Mouse (Mus musculus) lung, embryonic 15.5 days (tissue): ENCODE measurements at regions not wholly inside any gene's neighbourhood (a gene's known extent, or its start where the extent isn't known, plus 50 kb on each side); places are given as distances from the start of the nearest gene placed in this dataset.

Experiments
- ATAC-seq: fragments of 200-750 bp; cut with Nextera tagmentation; 2 replicates; pipeline ENCODE4 v1.8.0; 2017; ENCODE audit warnings: moderate number of reproducible peaks, borderline replicate concordance; ENCODE audit not compliant: low FRiP score, low TSS enrichment; ENCODE audit errors: extremely low read depth
- H3K27ac ChIP-seq: fragments of 300-500 bp; sonication (generic); 2 replicates; pipeline ENCODE4 v1.5.1; 2015; ENCODE audit warnings: moderate library complexity, mild to moderate bottlenecking, inconsistent platforms
- H3K27me3 ChIP-seq: fragments of 300-500 bp; sonication (generic); 2 replicates; pipeline ENCODE4 v1.6.1; 2015; ENCODE audit warnings: inconsistent platforms
- H3K36me3 ChIP-seq: fragments of 300-500 bp; sonication (generic); 2 replicates; pipeline ENCODE4 v1.6.1; 2015; ENCODE audit warnings: inconsistent platforms
- H3K4me1 ChIP-seq: fragments of 300-500 bp; sonication (generic); 2 replicates; pipeline ENCODE4 v1.6.1; 2015; ENCODE audit warnings: inconsistent platforms
- H3K4me2 ChIP-seq: fragments of 300-500 bp; sonication (generic); 2 replicates; pipeline ENCODE4 v1.6.1; 2015; ENCODE audit warnings: inconsistent platforms, mild to moderate bottlenecking, moderate library complexity
- H3K4me3 ChIP-seq: fragments of 300-500 bp; sonication (generic); 2 replicates; pipeline ENCODE4 v1.5.1; 2015; ENCODE audit warnings: mild to moderate bottlenecking, inconsistent platforms
- H3K9ac ChIP-seq: fragments of 300-500 bp; sonication (generic); 2 replicates; pipeline ENCODE4 v1.6.1; 2015; ENCODE audit warnings: inconsistent platforms
- H3K9me3 ChIP-seq: fragments of 300-500 bp; sonication (generic); 2 replicates; pipeline ENCODE4 v1.6.1; 2016; ENCODE audit warnings: inconsistent platforms
- WGBS: fragments of 180-500 bp; shearing (Covaris S2); methylation state at CpG from one replicate; pipeline ENCODE4 v1.1.7; 2015; 5-methylcytosine and 5-hydroxymethylcytosine counted together

GRCm38 (mm10) chr2:137257847-137258515 lies 141.5 kb upstream of the Jag1 start:
- H3K4me3 ChIP-seq: no peak overlapping the region
- no peak for ATAC-seq
- H3K9ac ChIP-seq: no peak overlapping the region
- H3K27ac ChIP-seq: no peak overlapping the region
- H3K36me3 ChIP-seq: no peaks in the 10 kb centered on the region
- no peak overlapping the region for H3K4me2 ChIP-seq
- no peaks in the 10 kb centered on the region for H3K4me1 ChIP-seq
- 87% methylated on average over 8 of the region's 8 CpGs for WGBS
- H3K27me3 ChIP-seq: no peaks in the 10 kb centered on the region
- no peaks in the 10 kb centered on the region for H3K9me3 ChIP-seq

- H3K4me2 ChIP-seq: no peak overlapping the region
- no peaks in the 10 kb centered on the region for H3K36me3 ChIP-seq
- no peak overlapping the region for H3K4me3 ChIP-seq
- H3K27ac ChIP-seq: no peak overlapping the region
- WGBS: 37% methylated on average over 7 of the region's 7 CpGs
- H3K9ac ChIP-seq: no peak overlapping the region
- no peaks in the 10 kb centered on the region for H3K27me3 ChIP-seq
- peaks cover 8% of the 10 kb centered on the region; the same call in 1 of the 2 replicates for H3K4me1 ChIP-seq
- ATAC-seq: no peak
- no peaks in the 10 kb centered on the region for H3K9me3 ChIP-seq
These were observed 131.5 kb upstream of the Jag1 start for GRCm38 (mm10) chr2:137247931-137248330.

GRCm38 (mm10) chr2:137244370-137244769 lies 127.9 kb upstream of the Jag1 start:
- H3K9ac ChIP-seq: no peak overlapping the region

GRCm38 (mm10) chr2:137243914-137244313 lies 127.5 kb upstream of the Jag1 start:
- ATAC-seq: no peak
- H3K36me3 ChIP-seq: no peaks in the 10 kb centered on the region
- no peak overlapping the region for H3K27ac ChIP-seq
- 21% methylated on average over 5 of the region's 5 CpGs for WGBS
- H3K4me1 ChIP-seq: peaks cover 8% of the 10 kb centered on the region; the same call in 1 of the 2 replicates
- H3K9ac ChIP-seq: no peak overlapping the region
- H3K27me3 ChIP-seq: no peaks in the 10 kb centered on the region
- H3K4me3 ChIP-seq: no peak overlapping the region
- H3K9me3 ChIP-seq: no peaks in the 10 kb centered on the region
- no peak overlapping the region for H3K4me2 ChIP-seq

More at GRCm38 (mm10) chr2:137244370-137244769, 127.9 kb upstream of the Jag1 start:
- Histone ChIP-seq H3K9me3 (no peaks in the 10 kb centered on the region), H3K4me1 (peaks cover 8% of the 10 kb centered on the region; the same call in 1 of the 2 replicates), H3K4me3 (no peak overlapping the region), H3K4me2 (no peak overlapping the region), H3K27ac (no peak overlapping the region), H3K27me3 (no peaks in the 10 kb centered on the region), H3K36me3 (no peaks in the 10 kb centered on the region)
- no peak for ATAC-seq
- 75% methylated on average over 6 of the region's 6 CpGs for WGBS

GRCm38 (mm10) chr2:137236961-137237360 lies 120.5 kb upstream of the Jag1 start:
- WGBS: 35% methylated on average over 3 of the region's 3 CpGs
- ATAC-seq: no peak

GRCm38 (mm10) chr2:137233936-137234335 lies 117.5 kb upstream of the Jag1 start:
- Histone ChIP-seq H3K9me3 (no peaks in the 10 kb centered on the region), H3K36me3 (no peaks in the 10 kb centered on the region), H3K4me1 (peaks cover 7% of the 10 kb centered on the region; the same call in 1 of the 2 replicates), H3K27ac (no peak overlapping the region), H3K4me2 (no peak overlapping the region), H3K4me3 (no peak overlapping the region), H3K27me3 (no peaks in the 10 kb centered on the region), H3K9ac (no peak overlapping the region)
- ATAC-seq: no peak
- 39% methylated on average over 3 of the region's 3 CpGs for WGBS

More at GRCm38 (mm10) chr2:137236961-137237360, 120.5 kb upstream of the Jag1 start:
- H3K27me3 ChIP-seq: no peaks in the 10 kb centered on the region
- no peak overlapping the region for H3K9ac ChIP-seq
- no peaks in the 10 kb centered on the region for H3K36me3 ChIP-seq
- H3K4me3 ChIP-seq: no peak overlapping the region
- peaks cover 7% of the 10 kb centered on the region; the same call in 1 of the 2 replicates for H3K4me1 ChIP-seq
- H3K27ac ChIP-seq: no peak overlapping the region
- H3K4me2 ChIP-seq: no peak overlapping the region
- no peaks in the 10 kb centered on the region for H3K9me3 ChIP-seq

- no peaks in the 10 kb centered on the region for H3K36me3 ChIP-seq
- no peaks in the 10 kb centered on the region for H3K9me3 ChIP-seq
- H3K9ac ChIP-seq: no peak overlapping the region
- ATAC-seq: no peak
- no peaks in the 10 kb centered on the region for H3K4me1 ChIP-seq
- no peak overlapping the region for H3K4me2 ChIP-seq
- no peak overlapping the region for H3K27ac ChIP-seq
- H3K27me3 ChIP-seq: no peaks in the 10 kb centered on the region
- H3K4me3 ChIP-seq: no peak overlapping the region
These were observed 114.7 kb upstream of the Jag1 start for GRCm38 (mm10) chr2:137231161-137231560.

GRCm38 (mm10) chr2:137229422-137230069 lies 113.1 kb upstream of the Jag1 start:
- H3K36me3 ChIP-seq: no peaks in the 10 kb centered on the region
- no peaks in the 10 kb centered on the region for H3K27me3 ChIP-seq
- no peak overlapping the region for H3K9ac ChIP-seq
- no peaks in the 10 kb centered on the region for H3K9me3 ChIP-seq
- ATAC-seq: no peak
- no peaks in the 10 kb centered on the region for H3K4me1 ChIP-seq
- no peak overlapping the region for H3K4me2 ChIP-seq
- 71% methylated on average over 1 of the region's 1 CpGs for WGBS
- no peak overlapping the region for H3K27ac ChIP-seq
- H3K4me3 ChIP-seq: no peak overlapping the region

GRCm38 (mm10) chr2:137227495-137227894 lies 111.1 kb upstream of the Jag1 start:
- H3K27ac ChIP-seq: no peak overlapping the region
- H3K36me3 ChIP-seq: no peaks in the 10 kb centered on the region
- H3K4me2 ChIP-seq: no peak overlapping the region
- no peaks in the 10 kb centered on the region for H3K27me3 ChIP-seq
- no peak for ATAC-seq
- H3K9me3 ChIP-seq: no peaks in the 10 kb centered on the region
- H3K4me1 ChIP-seq: no peaks in the 10 kb centered on the region
- no peak overlapping the region for H3K4me3 ChIP-seq
- WGBS: 89% methylated on average over 4 of the region's 4 CpGs
- H3K9ac ChIP-seq: no peak overlapping the region

GRCm38 (mm10) chr2:137224702-137225552 lies 108.5 kb upstream of the Jag1 start:
- ATAC-seq: peak; percentile 19; the same call in 1 of the 2 replicates
- peak overlapping the region; percentile 63 for H3K27ac ChIP-seq

GRCm38 (mm10) chr2:137215697-137216096 lies 99.3 kb upstream of the Jag1 start:
- no peak for ATAC-seq
- Histone ChIP-seq H3K4me1 (peaks cover 3% of the 10 kb centered on the region; the same call in 1 of the 2 replicates), H3K27me3 (no peaks in the 10 kb centered on the region), H3K9me3 (no peaks in the 10 kb centered on the region), H3K9ac (no peak overlapping the region), H3K4me2 (no peak overlapping the region), H3K27ac (no peak overlapping the region), H3K4me3 (no peak overlapping the region), H3K36me3 (no peaks in the 10 kb centered on the region)
- WGBS: 28% methylated on average over 7 of the region's 7 CpGs

More at GRCm38 (mm10) chr2:137224702-137225552, 108.5 kb upstream of the Jag1 start:
- H3K36me3 ChIP-seq: no peaks in the 10 kb centered on the region
- no peak overlapping the region for H3K9ac ChIP-seq
- H3K4me1 ChIP-seq: no peaks in the 10 kb centered on the region
- H3K4me2 ChIP-seq: no peak overlapping the region
- 45% methylated on average over 10 of the region's 10 CpGs for WGBS
- H3K27me3 ChIP-seq: no peaks in the 10 kb centered on the region
- H3K4me3 ChIP-seq: no peak overlapping the region
- no peaks in the 10 kb centered on the region for H3K9me3 ChIP-seq

- Histone ChIP-seq H3K27me3 (no peaks in the 10 kb centered on the region), H3K4me1 (no peaks in the 10 kb centered on the region), H3K36me3 (no peaks in the 10 kb centered on the region), H3K9ac (no peak overlapping the region), H3K4me3 (no peak overlapping the region), H3K9me3 (no peaks in the 10 kb centered on the region), H3K27ac (no peak overlapping the region), H3K4me2 (no peak overlapping the region)
- 63% methylated on average over 2 of the region's 2 CpGs for WGBS
- ATAC-seq: peak; percentile 75
These were observed 91.4 kb upstream of the Jag1 start for GRCm38 (mm10) chr2:137207846-137208245.
